Mouse (Mus musculus): ENCODE results near the gene Olfr366. TPM values are rescaled to one million over a fixed set of nuclear protein-coding genes. Genes with fewer than 3 reads are reported as not detected.
"Not testable (repeated sequence)": the region's sequence is repeated elsewhere in the genome, so short reads cannot be mapped to it uniquely, and the experiment has no call there.

Gene Olfr366
- not detected in 2 replicates for polyA plus RNA-seq (2016; fragmentation: Nextera tagmentation; extraction: Ambion mirVana)

GRCm38 (mm10) chr2:37211274-37211673 is at the start of gene Olfr366:
Gene Olfr366 (plus strand): TSS chr2:37211574.
- H3K36me3 ChIP-seq: no peaks in the 10 kb centered on the region
- H3K4me2 ChIP-seq (replicated peaks): no peak within 1 kb of the TSS
- H3K9ac ChIP-seq: no peak within 1 kb of the TSS
- no peaks in the 10 kb centered on the region for H3K4me1 ChIP-seq
- no peak within 1 kb of the TSS for H3K27ac ChIP-seq
- H3K27me3 ChIP-seq: no peaks in the 10 kb centered on the region
- no peak for ATAC-seq (ENCODE audit: low FRiP score)
- H3K9me3 ChIP-seq (replicated peaks): peaks cover 15% of the 10 kb centered on the region
- H3K4me3 ChIP-seq: no peak within 1 kb of the TSS

DNA sequence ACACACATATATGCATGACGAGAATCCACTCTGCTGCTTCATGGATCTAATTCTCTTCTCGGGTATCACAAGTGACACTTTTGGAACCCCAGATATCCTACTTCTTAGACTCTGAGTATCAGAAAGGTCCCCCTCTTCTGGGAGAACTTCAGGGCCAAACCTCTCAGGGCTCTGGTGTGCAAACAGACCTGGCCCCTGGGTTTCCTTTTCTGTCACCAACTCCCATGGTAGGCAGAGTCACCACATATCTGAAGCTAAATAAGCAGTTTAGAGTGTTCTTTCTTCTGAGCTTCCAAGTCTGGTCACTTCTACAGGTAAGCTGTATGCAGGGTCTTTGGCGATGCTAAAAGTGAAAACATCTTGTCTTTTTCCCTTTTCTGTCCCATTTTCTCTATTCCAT is 23.5 kb upstream of the Olfr366 start, which contains the start of gene Olfr365:
Olfr365 (plus strand) TSS at position 301 of the 400 bp plus-strand sequence.
- H3K9ac ChIP-seq: no peak within 1 kb of the TSS
- no peaks in the 10 kb centered on the region for H3K4me1 ChIP-seq
- no peak within 1 kb of the TSS for H3K27ac ChIP-seq
- peaks cover 6% of the 10 kb centered on the region; the same call in 1 of the 2 replicates for H3K9me3 ChIP-seq (replicated peaks)
- 82% methylated on average over 3 of the region's 3 CpGs for WGBS
- no peaks in the 10 kb centered on the region for H3K36me3 ChIP-seq
- ATAC-seq (ENCODE audit: low FRiP score): no peak
- H3K27me3 ChIP-seq: no peaks in the 10 kb centered on the region
- H3K4me2 ChIP-seq (replicated peaks): no peak within 1 kb of the TSS
- no peak within 1 kb of the TSS for H3K4me3 ChIP-seq

DNA sequence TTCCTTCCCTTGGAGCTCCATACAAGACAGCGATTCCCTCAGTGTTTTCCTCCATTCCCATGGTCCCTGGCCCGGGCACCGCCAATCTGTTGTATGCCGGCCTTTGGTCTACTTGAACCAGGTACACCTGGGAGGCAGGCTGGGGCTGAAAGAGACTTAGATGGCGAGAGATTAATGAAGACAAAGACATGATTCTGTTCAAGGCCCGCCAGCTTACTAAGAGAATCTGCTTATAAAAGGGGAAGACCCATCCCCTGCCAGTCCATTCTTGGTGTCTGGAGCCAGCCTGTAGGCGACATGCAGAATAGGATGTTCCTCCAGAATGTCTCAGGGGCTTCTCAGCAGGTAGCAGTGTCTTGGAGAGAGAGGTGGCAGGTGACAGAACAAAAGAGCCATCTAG is 50.4 kb downstream of the Olfr366 start:
- H3K27ac ChIP-seq; ATAC-seq (ENCODE audit: low FRiP score); H3K36me3 ChIP-seq; H3K27me3 ChIP-seq; H3K4me3 ChIP-seq; H3K9ac ChIP-seq; H3K9me3 ChIP-seq (replicated peaks); H3K4me1 ChIP-seq; H3K4me2 ChIP-seq (replicated peaks): not testable (repeated sequence)
- 83% methylated on average over 7 of the region's 7 CpGs for WGBS

Other genes with a start within 250 kb of the Olfr366 start
- gene Olfr357, start 217.7 kb upstream of the Olfr366 start, polyA plus RNA-seq (2016; fragmentation: Nextera tagmentation; extraction: Ambion mirVana): not detected in 2 replicates
- not detected in 2 replicates for gene Olfr358, start 202.2 kb upstream of the Olfr366 start, polyA plus RNA-seq (2016; fragmentation: Nextera tagmentation; extraction: Ambion mirVana)
- gene Olfr360, start 145.8 kb upstream of the Olfr366 start, polyA plus RNA-seq (2016; fragmentation: Nextera tagmentation; extraction: Ambion mirVana): not detected in 2 replicates
- not detected in 2 replicates for gene Olfr361, start 122.3 kb upstream of the Olfr366 start, polyA plus RNA-seq (2016; fragmentation: Nextera tagmentation; extraction: Ambion mirVana)
- gene Olfr362, start 93.7 kb upstream of the Olfr366 start, polyA plus RNA-seq (2016; fragmentation: Nextera tagmentation; extraction: Ambion mirVana): not detected in 2 replicates
- gene Olfr364-ps1, start 72.3 kb upstream of the Olfr366 start, polyA plus RNA-seq (2016; fragmentation: Nextera tagmentation; extraction: Ambion mirVana): not detected in 2 replicates
- not detected in 2 replicates for gene Olfr365, start 23.4 kb upstream of the Olfr366 start, polyA plus RNA-seq (2016; fragmentation: Nextera tagmentation; extraction: Ambion mirVana)
- gene Olfr368, start 114.9 kb downstream of the Olfr366 start, polyA plus RNA-seq (2016; fragmentation: Nextera tagmentation; extraction: Ambion mirVana): not detected in 2 replicates
- gene Pdcl, start 147.8 kb downstream of the Olfr366 start, polyA plus RNA-seq (2016; fragmentation: Nextera tagmentation; extraction: Ambion mirVana): 73.3 and 81.1 TPM in 2 replicates
- 34.2 and 35.0 TPM in 2 replicates for gene Rc3h2, start 211.3 kb downstream of the Olfr366 start, polyA plus RNA-seq (2016; fragmentation: Nextera tagmentation; extraction: Ambion mirVana)
- gene Zbtb26, start 231.6 kb downstream of the Olfr366 start, polyA plus RNA-seq (2016; fragmentation: Nextera tagmentation; extraction: Ambion mirVana): 12.1 and 12.2 TPM in 2 replicates
- 11.0 and 11.8 TPM in 2 replicates for gene Zbtb6, start 231.6 kb downstream of the Olfr366 start, polyA plus RNA-seq (2016; fragmentation: Nextera tagmentation; extraction: Ambion mirVana)
- gene Rabgap1, start 231.7 kb downstream of the Olfr366 start, polyA plus RNA-seq (2016; fragmentation: Nextera tagmentation; extraction: Ambion mirVana): 66.8 and 70.0 TPM in 2 replicates